Mouse (Mus musculus) olfactory bulb, adult 2 months (tissue): ENCODE measurements around the gene Pdcd7. TPM values are rescaled to one million over a fixed set of nuclear protein-coding genes. Genes with fewer than 3 reads are reported as not detected.

Experiments
- H3K27ac ChIP-seq: fragments of 200-500 bp; 2 replicates; pipeline ENCODE4 v1.5.1; 2012; ENCODE audit warnings: low read depth, low read length; ENCODE audit not compliant: insufficient read depth
- H3K4me1 ChIP-seq: fragments of 200-500 bp; 2 replicates; pipeline ENCODE4 v1.6.1; 2012; ENCODE audit warnings: low read length; ENCODE audit not compliant: control insufficient read depth, insufficient read depth
- H3K4me3 ChIP-seq: fragments of 200-500 bp; 2 replicates; pipeline ENCODE4 v1.5.1; 2012; ENCODE audit warnings: mild to moderate bottlenecking, low read depth, low read length, moderate library complexity; ENCODE audit not compliant: insufficient read depth
- CTCF ChIP-seq: fragments of 200-500 bp; IDR thresholded peaks from 2 replicates; pipeline ENCODE4 v1.5.1; 2012; ENCODE audit warnings: low read depth, mild to moderate bottlenecking, low read length, moderate library complexity; ENCODE audit not compliant: insufficient read depth
- POLR2A ChIP-seq: fragments of 200-500 bp; IDR thresholded peaks from 2 replicates; pipeline ENCODE4 v1.6.1; 2012; ENCODE audit warnings: mild to moderate bottlenecking, low read depth, low read length, moderate library complexity; ENCODE audit not compliant: insufficient read depth
- WGBS: fragments of 180-500 bp; shearing (Covaris S2); methylation state at CpG from one replicate; pipeline ENCODE4 v1.1.7; 2018; 5-methylcytosine and 5-hydroxymethylcytosine counted together
- polyA plus RNA-seq: library from polyadenylated mRNA; stranded (reverse); fragments of >200 nt; gene quantifications from 2 replicates; pipeline ENCODE4 v1.2.4, GENCODE M21; 2012; ENCODE audit warnings: low replicate concordance; ENCODE audit not compliant: missing spikeins, insufficient read depth, insufficient read length

The Pdcd7 gene
- polyA plus RNA-seq, 1 experiment: not detected

GRCm38 (mm10) chr9:65405184-65405449 lies 59.2 kb downstream of the Pdcd7 start:
- 69% methylated on average over 2 of the region's 2 CpGs for WGBS
- H3K27ac ChIP-seq: no peak overlapping the region
- TF ChIP-seq POLR2A (no peak), CTCF (no peak)
- H3K4me3 ChIP-seq: no peak overlapping the region
- H3K4me1 ChIP-seq: peaks cover 12% of the 10 kb centered on the region

- Histone ChIP-seq H3K4me1 (peaks cover 12% of the 10 kb centered on the region), H3K27ac (no peak overlapping the region), H3K4me3 (no peak overlapping the region)
- TF ChIP-seq POLR2A (no peak), CTCF (no peak)
- 86% methylated on average over 5 of the region's 5 CpGs for WGBS
Measured at GRCm38 (mm10) chr9:65407327-65407726, 61.4 kb downstream of the Pdcd7 start.

GRCm38 (mm10) chr9:65407861-65408260 lies 62.0 kb downstream of the Pdcd7 start:
- 69% methylated on average over 3 of the region's 3 CpGs for WGBS
- Histone ChIP-seq H3K27ac (no peak overlapping the region), H3K4me1 (peaks cover 12% of the 10 kb centered on the region), H3K4me3 (no peak overlapping the region)
- no peak for TF ChIP-seq POLR2A
- no peak for TF ChIP-seq CTCF

- no peak for TF ChIP-seq POLR2A
- WGBS: 72% methylated on average over 5 of the region's 5 CpGs
Measured at GRCm38 (mm10) chr9:65408871-65409295, 63.0 kb downstream of the Pdcd7 start.

More at GRCm38 (mm10) chr9:65408871-65409295, 63.0 kb downstream of the Pdcd7 start:
- H3K4me3 ChIP-seq: no peak overlapping the region
- H3K27ac ChIP-seq: no peak overlapping the region
- peaks cover 12% of the 10 kb centered on the region for H3K4me1 ChIP-seq

Other genes starting within 250 kb of the Pdcd7 start
- not detected in 2 replicates for gene Igdcc4, start 244.6 kb upstream of the Pdcd7 start, polyA plus RNA-seq
- gene Igdcc3, start 204.9 kb upstream of the Pdcd7 start, polyA plus RNA-seq: not detected in 2 replicates
- gene Parp16, start 150.8 kb upstream of the Pdcd7 start, polyA plus RNA-seq: not detected in 2 replicates
- gene Cilp, start 80.9 kb upstream of the Pdcd7 start, polyA plus RNA-seq: not detected in 2 replicates
- not detected in 2 replicates for gene Clpx, start 51.8 kb upstream of the Pdcd7 start, polyA plus RNA-seq
- gene Ubap1l, start 14.9 kb downstream of the Pdcd7 start, polyA plus RNA-seq: not detected in 2 replicates
- not detected in 2 replicates for gene Kbtbd13, start 45.5 kb downstream of the Pdcd7 start, polyA plus RNA-seq
- gene Rasl12, start 52.4 kb downstream of the Pdcd7 start, polyA plus RNA-seq: not detected in 2 replicates
- not detected in 2 replicates for gene Slc51b, start 76.9 kb downstream of the Pdcd7 start, polyA plus RNA-seq
- not detected in 2 replicates for gene Mtfmt, start 89.7 kb downstream of the Pdcd7 start, polyA plus RNA-seq
- gene Spg21, start 114.8 kb downstream of the Pdcd7 start, polyA plus RNA-seq: not detected in 2 replicates
- gene Ankdd1a, start 174.1 kb downstream of the Pdcd7 start, polyA plus RNA-seq: not detected in 2 replicates
- not detected in 2 replicates for gene Plekho2, start 233.9 kb downstream of the Pdcd7 start, polyA plus RNA-seq
- gene Pif1, start 241.1 kb downstream of the Pdcd7 start, polyA plus RNA-seq: not detected in 2 replicates